Mouse (Mus musculus): Measurements from ENCODE around the gene Cdkn2d.

DNA sequence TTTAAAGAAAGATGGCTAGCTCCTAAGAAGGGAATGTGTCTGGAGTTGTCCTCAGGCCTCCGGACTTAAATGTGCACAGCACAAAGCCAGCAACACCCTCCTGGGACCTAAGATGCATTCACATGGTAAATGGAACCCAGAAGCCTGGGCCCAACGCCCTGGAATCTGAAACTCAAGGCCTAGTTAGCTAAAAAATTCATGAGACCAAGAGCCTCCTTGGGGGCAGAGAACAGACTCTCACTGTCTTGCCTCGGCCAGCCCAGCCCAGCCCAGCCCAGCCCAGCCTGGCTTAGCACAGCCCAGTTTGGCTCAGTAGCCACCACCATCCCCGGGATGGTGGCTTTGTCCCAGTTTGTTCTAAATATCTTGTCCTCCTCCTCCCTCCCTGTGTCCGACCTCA lies 24.2 kb upstream of the Cdkn2d start:
- TF ChIP-seq CTCF (IDR thresholded peaks at IDR 0.05) (no peak), EP300 (IDR thresholded peaks at IDR 0.05) (no peak)

All from lung, postnatal 0 days (tissue).